Mouse (Mus musculus) heart, postnatal 14 days (tissue): ENCODE results near the gene Trp53. TPM values are rescaled to one million over a fixed set of nuclear protein-coding genes. Genes with fewer than 3 reads are reported as not detected.

Experiments
- DNase-seq, 2 experiments: peaks; one replicate each; pipeline ENCODE4 v3.0.0; 2021 to 2022
- intact Hi-C: fragments of 180-260 bp; cut with DNase I; formaldehyde crosslinking; loops from one replicate; pipeline ENCODE4 v1.15.1; 2025
- total RNA-seq, 2 experiments: library from RNA; stranded (reverse); gene quantifications; 2 replicates each; pipeline ENCODE4 v1.2.3; 2021

Trp53 gene
- total RNA-seq, 2 experiments from 2014 or later, result 22.1 to 27.3 TPM

- DNase-seq, result peak; percentile 28 to 53
- intact Hi-C loops, result no loop called here
These were observed 20.1 kb upstream of the Trp53 start, which contains the start of gene Efnb3 for GRCm38 (mm10) chr11:69559851-69560765. Gene Efnb3 (minus strand): TSS chr11:69560205.

- no peak for DNase-seq
- intact Hi-C loops, result no loop called here
These were observed 19.0 kb upstream of the Trp53 start for GRCm38 (mm10) chr11:69560896-69561854.

- DNase-seq, result no peak
- intact Hi-C loops, result no loop called here
These were observed 16.8 kb upstream of the Trp53 start for GRCm38 (mm10) chr11:69563373-69563772.

GRCm38 (mm10) chr11:69564391-69564790, 15.8 kb upstream of the Trp53 start:
- intact Hi-C loops, result no loop called here

DNA sequence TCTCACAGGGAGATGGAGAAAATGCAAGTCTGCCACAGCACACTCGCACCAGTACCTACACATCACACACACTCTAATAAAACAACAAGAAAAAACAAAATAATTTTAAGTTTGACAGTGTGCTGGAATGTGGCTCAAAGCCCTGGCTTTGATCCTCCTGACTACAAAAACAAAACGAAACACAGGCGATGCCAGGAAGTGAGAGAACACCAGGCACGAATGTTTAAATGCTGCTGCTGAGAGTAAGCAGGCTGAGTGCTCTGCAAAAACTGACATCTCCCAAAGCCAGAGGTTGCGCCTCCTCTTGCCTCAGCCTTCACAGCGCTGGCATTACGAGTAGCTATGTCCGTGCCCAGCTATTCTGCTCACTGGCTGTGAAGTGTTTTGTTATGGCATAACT, 15.0 kb upstream of the Trp53 start:
- DNase-seq, result no peak
- intact Hi-C loops, result no loop called here

More at GRCm38 (mm10) chr11:69564391-69564790, 15.8 kb upstream of the Trp53 start:
- no peak for DNase-seq

GRCm38 (mm10) chr11:69575220-69575619, 4.9 kb upstream of the Trp53 start:
- intact Hi-C loops, result loop anchor here (2.0 kb wide), 1 partner anchor 28 kb away; no protein-coding TSS in a partner anchor
- DNase-seq, result no peak

DNA sequence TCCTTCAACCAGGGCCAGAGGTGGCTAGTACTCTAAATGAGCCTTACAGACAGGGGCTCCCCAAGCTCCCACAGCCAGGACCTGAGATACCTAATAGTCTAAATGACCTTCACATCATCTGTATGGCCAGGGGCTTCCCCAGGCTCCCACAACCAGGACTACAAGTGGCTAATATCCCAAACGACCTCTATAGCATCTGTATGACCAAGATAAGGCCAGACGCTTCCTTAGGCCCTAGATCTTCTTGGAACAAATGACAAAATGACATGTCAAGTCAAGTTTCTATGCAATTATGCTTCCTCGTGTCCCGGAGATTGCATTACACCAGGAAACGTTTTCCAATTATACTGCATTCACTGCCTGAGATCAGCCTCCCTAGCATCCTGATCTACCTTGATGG, 3.9 kb upstream of the Trp53 start:
- DNase-seq, result no peak
- intact Hi-C loops, result no loop called here

GRCm38 (mm10) chr11:69578301-69578700, 1.9 kb upstream of the Trp53 start:
- intact Hi-C loops, result no loop called here
- DNase-seq, result no peak

GRCm38 (mm10) chr11:69579128-69580017, 786 bp upstream of the Trp53 start:
- intact Hi-C loops, result loop anchor here (1.0 to 2.0 kb wide), 2 partner anchors 25 to 34 kb away; partner anchors contain the start of gene Atp1b2

DNA sequence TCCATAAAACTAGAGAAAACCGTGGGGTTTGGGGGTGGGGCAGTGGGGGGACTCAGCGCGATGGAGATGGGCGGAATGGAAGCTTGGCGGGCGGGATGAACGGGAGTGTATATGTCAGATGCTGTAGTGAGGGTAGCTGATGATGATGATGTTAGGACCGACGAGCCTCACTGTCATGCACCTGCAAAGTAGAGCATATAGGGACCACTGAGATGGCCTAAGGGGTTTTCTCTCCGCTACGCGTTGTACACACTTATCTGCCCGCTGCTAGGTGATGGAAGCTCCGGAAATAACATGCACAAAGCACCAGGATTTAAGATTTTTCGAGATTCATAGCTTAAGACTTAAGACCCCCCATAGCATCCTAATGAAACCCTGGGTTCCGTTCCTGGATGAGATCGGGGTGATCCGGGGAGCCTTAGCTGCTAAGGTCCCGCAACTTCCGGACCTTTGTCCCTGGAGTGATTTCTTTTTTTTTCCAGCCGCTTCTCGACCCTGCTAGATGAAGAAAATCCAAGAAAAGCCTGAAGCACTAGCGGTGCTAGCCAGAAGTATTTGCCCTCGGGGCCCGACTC, 500 bp downstream of the Trp53 start:
- intact Hi-C loops, result loop anchor here (2.0 kb wide), 1 partner anchor 24 kb away; the partner anchor contains the start of gene Atp1b2
- DNase-seq, result no peak

More at GRCm38 (mm10) chr11:69579128-69580017, 786 bp upstream of the Trp53 start:
- peak; percentile 96 for DNase-seq

GRCm38 (mm10) chr11:69581147-69581688, 1.1 kb downstream of the Trp53 start:
- intact Hi-C loops, result loop anchor here (2.0 kb wide), 1 partner anchor 24 kb away; the partner anchor contains the start of gene Atp1b2

GRCm38 (mm10) chr11:69581814-69582213, 1.7 kb downstream of the Trp53 start:
- no peak for DNase-seq
- intact Hi-C loops, result loop anchor here (2.0 kb wide), 1 partner anchor 23 kb away; the partner anchor contains the start of gene Atp1b2

More at GRCm38 (mm10) chr11:69581147-69581688, 1.1 kb downstream of the Trp53 start:
- peak; percentile 91 for DNase-seq

- no peak for DNase-seq
- intact Hi-C loops, result no loop called here
These were observed 2.2 kb downstream of the Trp53 start for GRCm38 (mm10) chr11:69582230-69582805.

DNA sequence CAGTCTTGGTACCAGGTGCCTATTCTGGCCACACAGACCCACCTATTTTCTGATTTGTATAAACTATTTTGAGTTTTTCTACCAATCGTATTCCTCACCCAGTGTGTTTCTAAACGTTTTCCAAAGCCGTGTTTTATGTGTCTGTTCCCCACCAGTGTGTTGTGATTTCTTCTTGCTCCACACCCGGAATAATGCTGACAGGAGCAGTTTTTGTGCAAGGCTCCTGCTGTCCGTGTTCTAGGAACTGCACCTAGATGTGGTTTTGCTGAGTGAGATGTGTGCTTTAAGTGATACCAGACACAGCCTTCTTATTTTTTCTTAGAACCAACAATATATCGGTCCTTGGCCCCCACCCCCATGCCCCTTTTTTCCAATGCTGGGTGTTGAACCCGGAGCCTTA, 3.8 kb downstream of the Trp53 start:
- intact Hi-C loops, result no loop called here
- DNase-seq, result no peak

DNA sequence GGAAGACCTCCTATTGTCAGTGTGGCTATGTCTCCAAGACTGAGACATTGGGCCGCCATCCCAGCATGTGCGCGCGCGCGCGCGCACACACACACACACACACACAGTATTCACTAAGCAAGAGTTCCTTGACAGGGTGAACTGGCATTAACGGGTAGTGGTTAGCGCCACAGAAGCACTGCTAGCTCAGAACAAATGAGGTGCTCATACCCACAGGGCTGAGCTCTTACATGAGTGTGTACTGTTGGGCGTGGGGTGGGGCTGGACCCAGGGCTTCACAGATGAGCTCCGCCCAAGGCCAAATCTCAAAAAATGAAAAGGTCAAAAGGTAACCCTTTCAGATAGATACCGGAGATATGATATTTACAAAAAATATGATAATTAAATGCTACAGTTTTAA, 4.8 kb downstream of the Trp53 start:
- intact Hi-C loops, result no loop called here
- DNase-seq, result no peak

GRCm38 (mm10) chr11:69585718-69586325, 5.7 kb downstream of the Trp53 start:
- intact Hi-C loops, result loop anchor here (2.0 kb wide), 1 partner anchor 15 kb away; no protein-coding TSS in a partner anchor
- DNase-seq, result no peak

GRCm38 (mm10) chr11:69589207-69589834, 9.2 kb downstream of the Trp53 start:
- intact Hi-C loops, result no loop called here
- no peak for DNase-seq
